Mouse (Mus musculus): ENCODE data around the gene Zc3h4. TPM values are rescaled to one million over a fixed set of nuclear protein-coding genes. Genes with fewer than 3 reads are reported as not detected.

Gene Zc3h4
- total RNA-seq (2023), result 100 to 1,000 TPM in 1 of 2 experiments, 10 to 100 TPM in 1; 90.6 to 108 TPM

DNA sequence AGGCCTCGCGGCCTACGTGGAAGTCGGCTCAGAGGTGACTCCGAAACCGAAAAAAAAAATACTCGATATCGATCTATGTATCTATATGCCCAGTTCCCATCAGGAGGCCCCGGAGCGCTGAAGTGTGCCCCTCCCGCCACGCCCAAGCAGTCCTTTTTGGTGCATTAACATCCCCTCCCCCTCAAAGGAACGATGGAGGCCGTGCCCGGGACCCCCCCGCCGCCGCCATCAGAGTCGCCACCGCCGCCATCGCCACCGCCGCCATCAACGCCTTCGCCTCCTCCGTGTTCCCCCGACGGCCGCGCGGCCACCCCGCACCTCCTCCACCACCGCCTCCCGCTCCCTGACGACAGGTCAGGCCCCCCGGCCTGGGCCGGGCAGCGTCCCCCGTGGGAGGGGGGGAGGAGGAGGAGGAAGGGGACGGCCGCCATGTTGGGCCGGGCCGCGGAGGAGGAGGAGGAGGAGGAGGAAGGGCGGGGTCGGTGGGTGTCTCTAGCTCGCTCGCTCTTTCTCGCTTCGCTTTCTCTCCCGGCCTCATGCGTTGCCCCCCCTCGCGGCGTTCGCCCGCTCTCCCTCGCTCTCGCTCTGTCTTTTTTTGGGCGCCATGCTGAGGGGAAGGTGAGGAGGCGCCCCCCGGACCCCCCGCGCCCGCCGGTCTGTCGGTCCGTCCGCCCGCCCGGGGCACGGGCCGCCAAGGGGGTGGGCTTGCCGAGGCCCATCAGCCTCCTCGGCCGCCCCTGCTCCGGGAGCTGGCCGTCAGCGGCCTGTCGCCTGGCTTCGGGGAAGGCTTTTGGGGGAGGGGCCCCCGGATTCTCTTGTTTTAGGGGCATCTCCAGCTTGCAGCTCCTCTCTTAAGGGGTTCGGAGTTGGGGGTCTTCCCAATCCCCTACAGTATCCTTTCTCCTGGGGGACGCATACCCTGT is at the start of gene Zc3h4:
Gene Zc3h4 (plus strand): TSS at position 222 of the 923 bp plus-strand sequence.

DNA sequence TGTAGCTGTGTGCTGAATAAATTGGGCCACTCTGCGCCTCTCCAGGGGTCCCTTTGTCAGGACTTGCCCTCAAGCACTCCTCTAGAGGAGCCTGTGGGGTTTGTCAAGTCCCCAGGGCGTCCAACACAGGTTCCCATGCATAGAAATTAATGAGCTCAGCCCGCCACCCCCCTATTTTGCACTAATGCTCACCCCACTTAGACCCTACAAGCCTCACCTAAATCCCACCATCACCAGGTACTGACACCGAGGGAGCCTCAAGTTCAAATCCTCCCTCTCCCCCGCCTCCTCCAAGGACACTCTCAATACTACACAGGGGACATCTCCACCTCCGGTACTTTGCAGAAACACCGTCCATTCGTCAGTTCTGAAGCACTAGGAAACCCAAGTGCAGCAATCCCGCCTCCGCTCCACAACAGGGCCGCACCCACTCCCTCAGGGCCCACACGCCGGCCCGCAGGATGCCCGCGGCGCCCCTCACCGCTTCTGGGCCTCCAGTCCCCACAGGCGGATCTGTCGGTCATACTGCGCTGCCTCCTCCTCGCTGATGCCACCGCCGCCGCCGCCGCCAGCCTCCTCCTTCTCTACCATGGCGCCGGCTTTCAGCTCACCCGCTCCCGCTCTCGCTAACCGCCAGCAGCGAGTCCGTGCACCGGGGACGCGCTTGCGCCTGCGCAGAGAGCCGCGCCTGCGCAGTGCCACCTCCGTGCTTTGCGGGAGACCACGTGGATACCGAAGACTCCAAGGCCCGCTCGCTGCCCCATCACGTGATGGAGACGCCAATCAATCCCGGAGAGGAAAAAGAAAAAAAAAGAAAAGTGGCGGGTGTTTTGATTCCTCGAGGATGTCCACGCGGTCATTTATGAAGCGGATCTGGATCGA is 13.3 kb upstream of the Zc3h4 start, which contains the start of gene Sae1:
Gene Sae1 (minus strand): TSS at position 647 of the 882 bp plus-strand sequence.

DNA sequence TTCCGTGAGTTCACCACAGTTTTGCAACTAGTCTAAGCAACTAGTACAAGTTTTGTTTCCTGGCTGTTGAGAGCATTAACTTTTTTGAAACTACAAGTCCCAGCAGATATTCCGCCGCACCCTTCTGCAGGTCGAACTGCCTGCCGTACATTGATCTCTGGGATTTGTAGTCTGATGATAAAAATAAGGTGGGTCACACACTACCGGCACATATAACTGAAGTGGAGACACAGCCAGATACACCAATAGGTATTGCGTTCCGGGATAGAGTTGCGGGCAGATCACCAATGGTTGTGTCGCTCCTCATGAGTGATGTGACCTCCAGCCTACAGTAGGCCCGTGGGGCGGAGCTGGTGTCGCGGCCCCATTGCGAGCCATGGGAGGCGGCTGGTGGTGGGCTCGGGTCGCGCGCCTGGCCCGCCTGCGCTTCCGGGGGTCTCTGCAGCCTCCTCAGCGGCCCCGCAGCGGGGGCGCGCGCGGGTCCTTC is 51.9 kb downstream of the Zc3h4 start, which contains the start of gene Tmem160:
Gene Tmem160 (plus strand): TSS at position 193 of the 487 bp plus-strand sequence.

DNA sequence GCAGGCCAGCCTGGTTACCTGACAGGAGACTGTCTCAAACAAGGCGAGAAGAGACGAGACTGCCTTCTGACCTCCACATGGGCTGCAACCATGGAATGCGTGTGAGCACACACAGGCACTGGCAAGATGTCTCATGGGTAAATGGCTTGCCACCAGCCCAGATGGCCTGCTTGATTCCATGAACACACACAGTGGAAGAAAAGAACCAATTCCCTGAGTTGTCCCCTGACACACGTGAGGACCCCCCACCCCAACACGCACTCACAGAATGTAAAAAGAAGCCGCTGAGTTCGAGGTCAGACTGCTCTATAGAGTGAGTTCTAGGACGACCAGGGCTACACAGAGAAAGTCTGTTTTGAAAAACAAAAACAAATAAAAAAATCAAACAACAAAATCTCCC is 76.9 kb downstream of the Zc3h4 start, which contains the start of gene Npas1:
Gene Npas1 (minus strand): TSS at position 101 of the 400 bp plus-strand sequence.

Other genes starting within 250 kb of the Zc3h4 start
- 10 to 100 TPM; 17.0 to 21.1 TPM for gene Meis3, start 225.8 kb upstream of the Zc3h4 start, total RNA-seq (2023)
- gene Dhx34, start 178.9 kb upstream of the Zc3h4 start, total RNA-seq (2023), result 10 to 100 TPM; 49.7 to 55.6 TPM
- 1 to 10 TPM; 2.6 to 4.1 TPM for gene C5ar2, start 156.8 kb upstream of the Zc3h4 start, total RNA-seq (2023)
- under 1 TPM in 1 of 2 experiments, not detected in 1; 0.32 TPM for gene C5ar1, start 141.4 kb upstream of the Zc3h4 start, total RNA-seq (2023)
- gene Inafm1, start 127.3 kb upstream of the Zc3h4 start, total RNA-seq (2023), result 10 to 100 TPM; 28.1 to 30.6 TPM
- gene Ccdc9, start 114.1 kb upstream of the Zc3h4 start, total RNA-seq (2023), result 100 to 1,000 TPM; 323 to 369 TPM
- 1 to 10 TPM; 3.6 to 5.9 TPM for gene Bbc3, start 92.5 kb upstream of the Zc3h4 start, total RNA-seq (2023)
- gene Sae1, start 13.1 kb upstream of the Zc3h4 start, total RNA-seq (2023), result 10 to 100 TPM; 57.8 to 58.5 TPM
- gene Tmem160, start 51.9 kb downstream of the Zc3h4 start, total RNA-seq (2023), result 10 to 100 TPM; 39.2 to 41.6 TPM
- not detected for gene Npas1, start 76.8 kb downstream of the Zc3h4 start, total RNA-seq (2023)
- 10 to 100 TPM; 22.5 to 23.6 TPM for gene Arhgap35, start 214.1 kb downstream of the Zc3h4 start, total RNA-seq (2023)

Data from B cell, adult 67 days (primary cell).